Mouse (Mus musculus) heart, embryonic 11.5 days (tissue): Measurements from ENCODE around the gene S1pr5. TPM values are rescaled to one million over a fixed set of nuclear protein-coding genes. Genes with fewer than 3 reads are reported as not detected.
A peak's percentile ranks its signal among the peaks of the same experiment; 100 is the strongest.
"Not testable (repeated sequence)": the region's sequence is repeated elsewhere in the genome, so short reads cannot be mapped to it uniquely, and the experiment has no call there.

Source experiments
- ATAC-seq: fragments of 200-750 bp; cut with Nextera tagmentation; replicated peaks from 2 replicates; pipeline ENCODE4 v1.8.0; 2017; ENCODE audit warnings: moderate library complexity; ENCODE audit not compliant: insufficient number of reproducible peaks, low FRiP score, low TSS enrichment
- H3K27ac ChIP-seq: fragments of 300-500 bp; sonication (generic); 2 replicates; pipeline ENCODE4 v1.5.1; 2014; ENCODE audit warnings: mild to moderate bottlenecking, low read depth, low read length
- H3K27me3 ChIP-seq: fragments of 300-500 bp; sonication (generic); 2 replicates; pipeline ENCODE4 v1.6.1; 2014; ENCODE audit warnings: mild to moderate bottlenecking, low read length, mixed read lengths; ENCODE audit not compliant: control insufficient read depth, insufficient read depth
- H3K36me3 ChIP-seq: fragments of 300-500 bp; sonication (generic); 2 replicates; pipeline ENCODE4 v1.6.1; 2014; ENCODE audit warnings: mild to moderate bottlenecking, low read length, moderate library complexity, mixed read lengths; ENCODE audit not compliant: control insufficient read depth, insufficient read depth
- H3K4me1 ChIP-seq: fragments of 300-500 bp; sonication (generic); 2 replicates; pipeline ENCODE4 v1.6.1; 2014; ENCODE audit warnings: low read length; ENCODE audit not compliant: control insufficient read depth, insufficient read depth
- H3K4me2 ChIP-seq: fragments of 300-500 bp; sonication (generic); 2 replicates; pipeline ENCODE4 v1.6.1; 2014; ENCODE audit warnings: mild to moderate bottlenecking, moderate library complexity
- H3K4me3 ChIP-seq: fragments of 300-500 bp; sonication (generic); 2 replicates; pipeline ENCODE4 v1.5.1; 2014; ENCODE audit warnings: low read depth, low read length
- H3K9ac ChIP-seq: fragments of 300-500 bp; sonication (generic); 2 replicates; pipeline ENCODE4 v1.6.1; 2014; ENCODE audit warnings: mild to moderate bottlenecking, low read depth, low read length, moderate library complexity
- H3K9me3 ChIP-seq: fragments of 300-500 bp; sonication (generic); replicated peaks from 2 replicates; pipeline ENCODE4 v1.6.1; 2016; ENCODE audit warnings: low read length; ENCODE audit not compliant: control insufficient read depth
- WGBS: fragments of 180-500 bp; shearing (Covaris S2); extraction: QIAGEN DNeasy Blood & Tissue Kit; methylation state at CpG from one replicate; pipeline ENCODE4 v1.1.7; 2014; ENCODE audit not compliant: insufficient replicate concordance; 5-methylcytosine and 5-hydroxymethylcytosine counted together
- polyA plus RNA-seq: library from polyadenylated mRNA; unstranded; fragments of >200 nt; fragmentation: Nextera tagmentation; extraction: Ambion mirVana; gene quantifications from 2 replicates; pipeline ENCODE4 v1.2.1, GENCODE M21; 2014

Gene S1pr5
- polyA plus RNA-seq, 1 experiment from 2014 or later: 0.11 TPM

- ATAC-seq: no peak
- 18% methylated on average over 26 of the region's 26 CpGs for WGBS
Observed at GRCm38 (mm10) chr9:21224576-21225414, 23.4 kb downstream of the S1pr5 start.

GRCm38 (mm10) chr9:21223906-21224305 lies 24.3 kb downstream of the S1pr5 start:
- Histone ChIP-seq H3K9me3 (no peaks in the 10 kb centered on the region; the same call in 1 of the 2 replicates), H3K4me1 (peaks cover 18% of the 10 kb centered on the region), H3K9ac (no peak overlapping the region), H3K36me3 (no peaks in the 10 kb centered on the region), H3K4me3 (no peak overlapping the region), H3K27me3 (no peaks in the 10 kb centered on the region), H3K27ac (no peak overlapping the region), H3K4me2 (no peak overlapping the region)
- ATAC-seq: no peak
- WGBS: 84% methylated on average over 6 of the region's 6 CpGs

More at GRCm38 (mm10) chr9:21224576-21225414, 23.4 kb downstream of the S1pr5 start:
- Histone ChIP-seq H3K36me3 (peaks cover 4% of the 10 kb centered on the region; the same call in 1 of the 2 replicates), H3K27ac (peak overlapping the region; percentile 35; the same call in 1 of the 2 replicates), H3K9ac (peak overlapping the region; percentile 67), H3K4me1 (peaks cover 18% of the 10 kb centered on the region), H3K9me3 (no peaks in the 10 kb centered on the region; the same call in 1 of the 2 replicates), H3K27me3 (no peaks in the 10 kb centered on the region), H3K4me3 (peak overlapping the region; percentile 45), H3K4me2 (peak overlapping the region; percentile 64)

- H3K36me3 ChIP-seq, H3K4me3 ChIP-seq, H3K27ac ChIP-seq, H3K27me3 ChIP-seq, ATAC-seq, H3K9me3 ChIP-seq, H3K9ac ChIP-seq, H3K4me2 ChIP-seq: not testable (repeated sequence)
- H3K4me1 ChIP-seq: peaks cover 18% of the 10 kb centered on the region
- WGBS: 88% methylated on average over 1 of the region's 2 CpGs
Observed at GRCm38 (mm10) chr9:21223490-21223889, 24.8 kb downstream of the S1pr5 start.

GRCm38 (mm10) chr9:21221383-21221929 lies 26.8 kb downstream of the S1pr5 start:
- H3K4me3 ChIP-seq: no peak overlapping the region

GRCm38 (mm10) chr9:21220490-21221382 lies 27.5 kb downstream of the S1pr5 start:
- H3K27me3 ChIP-seq: no peaks in the 10 kb centered on the region
- H3K4me1 ChIP-seq: peaks cover 10% of the 10 kb centered on the region
- H3K36me3 ChIP-seq: no peaks in the 10 kb centered on the region
- H3K9me3 ChIP-seq: no peaks in the 10 kb centered on the region; the same call in 1 of the 2 replicates
- ATAC-seq: peak; percentile 84
- H3K9ac ChIP-seq: peak overlapping the region; percentile 54; the same call in 1 of the 2 replicates
- peak overlapping the region; percentile 74 for H3K27ac ChIP-seq
- peak overlapping the region; percentile 24 for H3K4me3 ChIP-seq
- WGBS: 8% methylated on average over 21 of the region's 21 CpGs
- H3K4me2 ChIP-seq: peak overlapping the region; percentile 62

More at GRCm38 (mm10) chr9:21221383-21221929, 26.8 kb downstream of the S1pr5 start:
- Histone ChIP-seq H3K4me2 (peak overlapping the region; percentile 62), H3K4me1 (peaks cover 10% of the 10 kb centered on the region), H3K9me3 (no peaks in the 10 kb centered on the region; the same call in 1 of the 2 replicates), H3K27me3 (no peaks in the 10 kb centered on the region), H3K36me3 (no peaks in the 10 kb centered on the region), H3K9ac (no peak overlapping the region), H3K27ac (peak overlapping the region; percentile 74; the same call in 1 of the 2 replicates)
- ATAC-seq: 0 out of 2 replicates have a peak, but pooled peaks have one; percentile 18
- 18% methylated on average over 7 of the region's 7 CpGs for WGBS

GRCm38 (mm10) chr9:21219820-21220219 lies 28.4 kb downstream of the S1pr5 start:
- Histone ChIP-seq H3K36me3 (no peaks in the 10 kb centered on the region), H3K4me1 (peaks cover 6% of the 10 kb centered on the region), H3K27me3 (no peaks in the 10 kb centered on the region), H3K9me3 (no peaks in the 10 kb centered on the region; the same call in 1 of the 2 replicates), H3K9ac (no peak overlapping the region), H3K27ac (no peak overlapping the region), H3K4me3 (no peak overlapping the region), H3K4me2 (no peak overlapping the region)
- ATAC-seq: no peak
- 57% methylated on average over 3 of the region's 3 CpGs for WGBS

- no peak overlapping the region for H3K9ac ChIP-seq
- H3K4me2 ChIP-seq: no peak overlapping the region
- H3K4me1 ChIP-seq: peaks cover 4% of the 10 kb centered on the region
- H3K27ac ChIP-seq: no peak overlapping the region
- ATAC-seq: no peak
- no peaks in the 10 kb centered on the region for H3K9me3 ChIP-seq
- no peaks in the 10 kb centered on the region for H3K36me3 ChIP-seq
- H3K4me3 ChIP-seq: no peak overlapping the region
- WGBS: 70% methylated on average over 25 of the region's 25 CpGs
- H3K27me3 ChIP-seq: no peaks in the 10 kb centered on the region
Observed at GRCm38 (mm10) chr9:21216050-21216841, 32.0 kb downstream of the S1pr5 start.
